Mouse (Mus musculus) adrenal gland, adult 10 weeks (tissue): ENCODE results near the gene Serpina1e. TPM values are rescaled to one million over a fixed set of nuclear protein-coding genes. Genes with fewer than 3 reads are reported as not detected.

Experiments
- polyA plus RNA-seq: library from polyadenylated mRNA; stranded (reverse); fragments of 350-450 nt; fragmentation: Illumina TruSeq; extraction: RNeasy Lipid Tissue Mini Kit (QIAGEN cat#74804); gene quantifications from one replicate; pipeline ENCODE4 v1.2.3, GENCODE M21; 2014; ENCODE audit warnings: low read depth, low replicate concordance

Serpina1e gene
- polyA plus RNA-seq = not detected

DNA sequence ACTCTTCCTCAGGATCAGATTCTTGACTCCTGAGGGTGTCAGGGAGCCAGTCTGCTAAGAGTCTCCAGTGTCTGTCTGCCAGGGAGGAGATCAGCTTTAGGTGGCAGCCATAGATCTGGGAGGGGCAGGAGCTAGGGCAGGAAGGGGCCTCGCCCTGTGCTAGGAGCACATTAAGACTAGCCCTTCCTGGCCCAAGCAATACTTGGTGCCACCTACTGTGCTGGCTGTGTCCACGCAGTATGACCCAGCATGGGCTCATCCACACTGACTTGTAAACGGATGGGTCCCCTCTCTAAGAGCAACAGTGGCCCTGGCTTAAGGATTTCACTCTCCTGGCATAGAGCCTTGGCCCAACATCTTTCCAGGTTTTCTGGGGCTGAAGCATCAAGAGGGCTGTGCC, at the start of gene Serpina1e:
Serpina1e (minus strand) TSS at position 178 of the 400 bp plus-strand sequence.

GRCm38 (mm10) chr12:103989857-103990256, 31.1 kb upstream of the Serpina1e start, which contains the start of gene Serpina11:
TSS of gene Serpina11 (minus strand) at chr12:103989957.

DNA sequence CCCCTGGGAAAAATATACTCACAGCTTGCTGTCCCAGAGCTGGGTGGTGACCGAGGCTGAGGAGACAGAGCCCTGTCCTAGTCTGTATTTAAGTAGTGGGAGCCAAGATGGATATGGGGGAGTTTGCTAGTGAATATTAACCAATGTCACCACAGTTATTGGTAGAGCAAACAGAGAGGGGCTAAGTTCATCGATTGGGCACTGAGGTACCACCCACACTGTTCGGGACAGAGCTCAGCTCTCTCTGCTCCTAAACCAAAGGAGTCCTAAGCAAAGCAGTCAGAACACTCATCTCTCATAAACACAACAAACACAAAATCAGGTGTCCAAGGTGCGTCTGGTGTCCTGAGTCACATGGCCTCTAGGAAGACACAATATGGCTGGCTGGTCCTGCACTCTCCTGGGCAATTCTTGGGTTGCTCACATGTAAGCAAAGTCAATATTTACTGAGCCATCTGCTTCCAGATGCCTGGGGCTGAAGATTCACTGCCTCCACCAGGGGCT, 53.9 kb downstream of the Serpina1e start, which contains the start of gene Serpina1c:
Serpina1c (minus strand) TSS at position 51 of the 504 bp plus-strand sequence.

Other genes with a start within 250 kb of the Serpina1e start
- 0.52 TPM for gene Serpina1d, start 185.4 kb downstream of the Serpina1e start, polyA plus RNA-seq
- gene Serpina1b, start 128.6 kb downstream of the Serpina1e start, polyA plus RNA-seq = not detected
- gene Serpina1a, start 95.4 kb downstream of the Serpina1e start, polyA plus RNA-seq = not detected
- gene Serpina1c, start 54.1 kb downstream of the Serpina1e start, polyA plus RNA-seq = not detected
- not detected for gene Serpina11, start 31.0 kb upstream of the Serpina1e start, polyA plus RNA-seq
- gene Serpina9, start 54.8 kb upstream of the Serpina1e start, polyA plus RNA-seq = not detected
- not detected for gene Serpina12, start 85.5 kb upstream of the Serpina1e start, polyA plus RNA-seq
- gene Serpina5, start 142.1 kb upstream of the Serpina1e start, polyA plus RNA-seq = 0.52 TPM
- not detected for gene Serpina3a, start 153.7 kb upstream of the Serpina1e start, polyA plus RNA-seq
- 0.58 TPM for gene Serpina3b, start 169.0 kb upstream of the Serpina1e start, polyA plus RNA-seq
- 9.7 TPM for gene Serpina3c, start 194.9 kb upstream of the Serpina1e start, polyA plus RNA-seq